In genomic region chr2:155619817-155620216, GRCm38 (mm10) we compare ENCODE assay signal across 9 mouse cellular contexts. TPM values are rescaled to one million over a fixed set of nuclear protein-coding genes. Genes with fewer than 3 reads are reported as not detected.
DNase-seq lines count a peak whose midpoint lies in the region; ATAC-seq and TF ChIP-seq lines count a peak whose summit lies in the region.
"Had no signal": no experiment of that assay in that cellular context is flagged by ENCODE, and none has a peak within 500 bp of the region (broad histone marks: within the 10 kb centered on the region; RNA-seq: fewer than 3 reads in every experiment).

No protein-coding gene starts in this region.

- no peaks in the 10 kb centered on the region for H3K27me3 ChIP-seq in cerebellum, adult 2 months (ENCODE audit: control insufficient read depth, insufficient read depth, low read length)
- H3K27me3 ChIP-seq in hindbrain, embryonic 12.5 days = peaks cover 25% of the 10 kb centered on the region; the same call in 1 of the 2 replicates

- 21% methylated on average over 8 of the region's 8 CpGs for WGBS in cerebellum, adult 2 months
- WGBS in hindbrain, embryonic 12.5 days = 15% methylated on average over 8 of the region's 8 CpGs

- H3K36me3 ChIP-seq in hindbrain, embryonic 12.5 days = no peaks in the 10 kb centered on the region

- peak; percentile 34 for DNase-seq in MEL-GATA-1-ER (ENCODE audit: extremely low read depth, low read depth)
- peak; percentile 84 to 90 for DNase-seq in cerebellum, adult 2 months
- DNase-seq in layer of hippocampus, postnatal 25 days (ENCODE audit: extremely low spot score in 1 of 2, low spot score in 1 of 2) = peak; percentile 87 to 97
- peak; percentile 95 for DNase-seq in lung, postnatal 14 days
- DNase-seq in retina, embryonic 14.5 days (ENCODE audit: low spot score) = peak; percentile 92
- DNase-seq in thymus, postnatal 4 days = peak; percentile 96

- TF ChIP-seq POLR2A in cerebellum, adult 2 months (IDR thresholded peaks at IDR 0.05; ENCODE audit: borderline replicate concordance, insufficient read depth, low read length) = no peak

- no peak overlapping the region for H3K4me2 ChIP-seq in hindbrain, embryonic 12.5 days (replicated peaks)

- no peaks in the 10 kb centered on the region for H3K9me3 ChIP-seq in hindbrain, embryonic 12.5 days (replicated peaks)

- H3K9ac ChIP-seq in hindbrain, embryonic 12.5 days = no peak overlapping the region

- no peak overlapping the region for H3K27ac ChIP-seq in cerebellum, adult 2 months (ENCODE audit: insufficient read depth, low read length)
- H3K27ac ChIP-seq in hindbrain, embryonic 12.5 days = no peak overlapping the region
- H3K27ac ChIP-seq: macrophage had no signal

- no peak overlapping the region for H3K4me3 ChIP-seq in cerebellum, adult 2 months (replicated peaks; ENCODE audit: insufficient read depth, low read depth, low read length)
- no peak overlapping the region for H3K4me3 ChIP-seq in hindbrain, embryonic 12.5 days

- TF ChIP-seq CTCF in cerebellum, adult 2 months (IDR thresholded peaks at IDR 0.05; ENCODE audit: borderline replicate concordance, insufficient read depth, low read depth, low read length) = peak; percentile 85

- ATAC-seq in frontal cortex, adult (ENCODE audit: low TSS enrichment) = peak; percentile 75
- peak; percentile 80 for ATAC-seq in hindbrain, embryonic 12.5 days (ENCODE audit: low FRiP score)

- no peaks in the 10 kb centered on the region for H3K4me1 ChIP-seq in cerebellum, adult 2 months (ENCODE audit: control insufficient read depth, insufficient read depth, low read length)
- H3K4me1 ChIP-seq in hindbrain, embryonic 12.5 days = no peaks in the 10 kb centered on the region

RNA-seq across cellular contexts. Expression of gene Myh7b, which starts 8.8 kb away (rescaled TPM):
- 17.6 and 20.8 TPM in 2 replicates for polyA plus RNA-seq in cerebellum, adult 2 months (2012; rRNA removed)
- polyA plus RNA-seq in hindbrain, embryonic 12.5 days (2016; fragmentation: Nextera tagmentation; extraction: Ambion mirVana) = 0.61 and 1.6 TPM in 2 replicates
- 1 to 10 TPM; 2.7 to 3.7 TPM for total RNA-seq in layer of hippocampus, postnatal 25 days (2021)
- polyA plus RNA-seq: macrophage had no signal

RNA-seq across cellular contexts. Expression of gene Gss, which starts 27.2 kb away (rescaled TPM):
- polyA plus RNA-seq in cerebellum, adult 2 months (2012; rRNA removed) = 25.7 and 26.5 TPM in 2 replicates
- 17.0 and 18.3 TPM in 2 replicates for polyA plus RNA-seq in hindbrain, embryonic 12.5 days (2016; fragmentation: Nextera tagmentation; extraction: Ambion mirVana)
- 10 to 100 TPM; 22.6 to 26.5 TPM for total RNA-seq in layer of hippocampus, postnatal 25 days (2021)

Comparison
In these comparisons a context has a peak if more than half of its experiments do, and no peak if none do; other contexts are left out.
1. DNase-seq: peak in every context shown above with its lines; median percentile 96 in thymus, postnatal 4 days; 95 in lung, postnatal 14 days; 92 in layer of hippocampus, postnatal 25 days; 92 in retina, embryonic 14.5 days; 87 in cerebellum, adult 2 months; 34 in MEL-GATA-1-ER.